Mouse (Mus musculus) heart, adult 9 months (tissue): ENCODE results near the gene Spaca9.

ENCODE experiments used
- DNase-seq, 2 experiments: peaks; one replicate each; pipeline ENCODE4 v3.0.0; 2022; ENCODE audit warnings: low spot score in 2 of 2

The Spaca9 gene

GRCm38 (mm10) chr2:28699361-28700335, at the start of gene Spaca9, which contains the start of gene Ak8:
TSS of gene Spaca9 (minus strand) at chr2:28699727.
TSS of gene Ak8 (plus strand) at chr2:28700164.
- peak; percentile 70 to 71 for DNase-seq

DNA sequence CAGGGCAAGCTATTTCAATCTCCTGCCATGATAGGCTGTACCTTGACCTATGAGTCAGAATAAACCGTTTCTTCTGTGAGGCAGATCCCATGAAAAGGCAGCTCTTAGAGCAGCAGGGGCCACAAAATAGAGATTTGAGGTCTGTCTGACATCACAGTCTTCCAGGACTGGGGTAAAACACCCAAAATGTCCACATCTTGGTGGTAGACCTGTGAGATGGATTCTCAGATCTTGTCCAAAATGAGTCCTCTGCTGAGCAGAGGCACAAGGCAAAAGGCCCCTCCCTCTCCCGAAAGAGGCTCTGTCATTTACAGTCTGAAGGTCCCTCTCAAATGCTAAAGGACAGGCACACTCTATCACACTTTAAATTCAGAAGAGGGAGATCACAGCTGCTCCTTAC, 48.2 kb upstream of the Spaca9 start:
- DNase-seq = no peak

DNA sequence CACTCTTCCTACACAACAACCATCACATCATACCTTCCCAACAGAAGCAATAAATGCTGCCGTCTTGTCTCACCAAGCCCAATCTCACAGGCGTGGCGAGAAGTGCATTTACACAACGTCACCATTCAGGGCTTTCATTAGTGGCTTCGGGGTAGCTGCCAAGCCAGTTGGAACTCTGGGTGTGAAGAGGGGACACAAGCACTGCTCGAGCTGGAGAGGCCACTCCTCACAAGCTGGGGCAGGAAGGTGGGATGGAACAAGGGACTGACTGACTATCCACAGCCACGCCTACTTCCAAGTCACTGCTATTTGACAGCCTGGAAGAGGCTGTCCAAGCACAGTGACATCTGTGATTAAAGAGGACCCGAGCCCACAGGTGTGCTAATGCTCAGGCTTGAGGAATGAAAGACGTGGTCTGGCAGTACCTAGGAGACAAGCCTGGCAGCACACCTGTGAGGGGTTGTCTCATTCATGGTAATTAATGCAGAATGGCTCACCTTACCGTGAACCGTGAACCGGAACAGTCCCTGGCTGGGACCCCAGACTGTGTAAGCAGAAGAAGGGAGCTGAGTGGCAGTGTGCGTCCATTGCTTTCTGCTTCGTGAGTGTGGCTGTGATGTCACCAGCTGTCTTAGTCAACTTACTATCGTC, 47.3 kb upstream of the Spaca9 start:
- DNase-seq = no peak

DNA sequence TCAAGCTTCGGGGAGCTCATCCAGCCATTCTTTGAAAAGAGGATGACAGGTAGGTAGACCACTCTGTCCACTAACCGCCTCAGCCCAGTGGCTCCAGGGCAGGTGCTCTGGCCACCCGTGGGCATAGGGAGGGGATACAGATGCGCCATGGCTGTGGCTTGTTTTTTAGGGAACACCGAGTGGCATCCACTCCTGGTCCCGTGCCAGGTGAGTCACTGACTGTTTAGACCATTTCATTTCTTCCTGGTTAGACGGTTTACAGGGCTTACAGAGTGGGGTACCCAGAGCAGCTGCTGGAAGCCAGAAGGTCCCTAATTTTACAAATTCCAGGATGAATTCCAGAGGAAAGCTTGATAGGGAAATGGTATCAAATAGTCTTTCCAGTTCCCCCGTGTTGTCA, 43.2 kb upstream of the Spaca9 start:
- DNase-seq = no peak

- DNase-seq = no peak
Measured at GRCm38 (mm10) chr2:28740159-28740558, 40.6 kb upstream of the Spaca9 start.

- DNase-seq = no peak
Measured at GRCm38 (mm10) chr2:28737112-28737511, 37.6 kb upstream of the Spaca9 start.

GRCm38 (mm10) chr2:28730676-28731075, 31.1 kb upstream of the Spaca9 start:
- no peak for DNase-seq

- no peak for DNase-seq
Measured at GRCm38 (mm10) chr2:28727786-28728404, 28.4 kb upstream of the Spaca9 start.

GRCm38 (mm10) chr2:28723912-28724311, 24.4 kb upstream of the Spaca9 start:
- DNase-seq = no peak

- no peak for DNase-seq
Measured at GRCm38 (mm10) chr2:28722419-28722818, 22.9 kb upstream of the Spaca9 start.

- DNase-seq = no peak
Measured at GRCm38 (mm10) chr2:28713036-28713435, 13.5 kb upstream of the Spaca9 start.

- no peak for DNase-seq
Measured at GRCm38 (mm10) chr2:28706787-28707186, 7.3 kb upstream of the Spaca9 start.

DNA sequence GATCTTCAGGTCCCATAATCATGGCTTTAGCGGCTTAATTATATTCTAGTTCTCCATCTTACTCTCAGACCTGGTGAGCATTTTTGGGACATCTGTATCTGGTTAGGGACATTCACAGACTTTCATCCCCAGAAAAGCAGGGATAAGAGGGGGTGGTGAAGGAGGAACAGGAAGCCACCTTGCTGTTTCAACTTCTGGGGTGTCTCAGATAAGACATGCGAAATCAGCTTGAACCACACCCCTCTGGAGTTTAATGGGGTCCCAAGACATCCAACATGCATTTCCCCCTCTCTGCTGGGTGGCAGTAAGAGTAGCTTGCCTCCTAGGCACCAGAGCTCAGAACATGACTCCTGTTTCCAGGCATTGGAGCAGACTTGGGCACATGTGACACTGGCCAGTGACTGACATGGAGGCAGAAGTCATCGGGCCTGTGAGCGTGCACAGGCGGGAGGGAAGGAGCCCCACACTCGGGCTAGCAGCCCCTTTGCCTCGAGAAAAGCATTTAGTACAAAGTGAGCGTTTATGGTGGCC, 6.6 kb upstream of the Spaca9 start:
- no peak for DNase-seq

- no peak for DNase-seq
Measured at GRCm38 (mm10) chr2:28701646-28702262, 2.2 kb upstream of the Spaca9 start.

- DNase-seq = peak; percentile 8 to 16
Measured at GRCm38 (mm10) chr2:28698566-28698965, 961 bp downstream of the Spaca9 start.

GRCm38 (mm10) chr2:28692692-28693091, 6.8 kb downstream of the Spaca9 start:
- DNase-seq = no peak

GRCm38 (mm10) chr2:28688431-28688830, 11.1 kb downstream of the Spaca9 start:
- no peak for DNase-seq

GRCm38 (mm10) chr2:28685895-28686294, 13.6 kb downstream of the Spaca9 start:
- no peak for DNase-seq

DNA sequence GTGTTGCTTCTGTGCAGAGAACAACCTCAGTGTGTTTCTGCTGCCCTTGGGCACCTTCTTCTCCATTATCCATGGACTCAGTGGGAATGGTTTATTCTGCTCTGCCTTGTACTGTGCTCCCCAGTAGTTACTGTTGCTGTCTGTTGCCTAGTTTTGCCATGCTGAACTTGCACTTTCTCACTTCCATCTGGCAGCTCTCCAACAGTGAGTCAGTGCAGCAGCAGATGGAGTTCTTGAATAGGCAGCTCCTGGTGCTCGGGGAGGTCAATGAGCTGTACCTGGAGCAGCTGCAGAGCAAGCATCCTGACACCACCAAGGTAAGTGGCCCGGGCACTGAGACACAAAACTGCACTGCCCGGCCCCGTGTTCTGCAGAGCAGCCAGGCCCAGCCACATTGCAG, 17.8 kb downstream of the Spaca9 start:
- DNase-seq = peak; percentile 27 to 35

DNA sequence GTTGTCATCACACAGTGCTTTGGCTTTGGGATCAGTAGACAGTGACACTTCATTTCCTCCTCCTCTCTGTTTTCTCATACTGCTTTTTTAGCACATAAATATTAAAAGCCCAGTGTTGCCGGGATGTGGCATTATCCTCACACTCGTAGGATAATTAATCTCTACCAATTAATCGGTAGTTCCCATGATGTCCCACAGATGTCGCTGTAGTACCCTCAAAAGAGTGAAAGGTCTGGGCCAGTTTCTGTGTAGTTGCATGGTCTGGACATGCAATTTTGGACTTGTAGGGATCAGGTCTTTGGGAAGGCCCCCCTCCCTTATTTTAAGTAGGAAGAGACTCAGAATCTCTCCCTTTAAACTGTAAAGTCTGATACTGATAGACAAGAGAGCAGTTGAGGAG, 18.8 kb downstream of the Spaca9 start:
- DNase-seq = no peak

GRCm38 (mm10) chr2:28676005-28676404, 23.5 kb downstream of the Spaca9 start:
- no peak for DNase-seq

DNA sequence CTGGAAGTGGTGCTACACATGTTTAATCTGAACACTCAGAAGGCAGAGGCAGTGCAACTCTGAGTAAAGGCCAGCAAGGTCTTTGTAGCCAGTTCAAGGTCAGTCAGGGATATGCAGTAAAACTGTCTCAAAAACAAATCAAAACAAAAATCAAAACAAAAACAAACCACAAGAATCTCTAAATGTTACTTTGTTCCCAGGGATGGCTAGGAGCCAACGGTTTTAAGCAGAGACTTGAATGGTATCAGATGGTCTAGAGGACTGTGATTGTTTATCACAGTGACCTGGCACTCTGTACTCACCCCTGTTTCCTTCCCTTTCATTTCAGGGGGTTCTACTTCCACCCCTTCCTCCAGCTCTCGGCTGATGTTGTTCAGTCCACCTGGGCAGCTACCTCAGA, 28.1 kb downstream of the Spaca9 start:
- DNase-seq = no peak
